Mouse (Mus musculus) liver, postnatal 0 days (tissue): Measurements from ENCODE around the gene Metap2.

ENCODE experiments used
- CTCF ChIP-seq: sonication (generic); IDR thresholded peaks from 2 replicates; pipeline ENCODE4 v1.5.1; 2016; ENCODE audit warnings: antibody characterized with exemption, low read depth
- EP300 ChIP-seq: IDR thresholded peaks from 2 replicates; pipeline ENCODE4 v1.6.1; 2016; ENCODE audit warnings: antibody characterized with exemption, low read depth, mild to moderate bottlenecking

- TF ChIP-seq EP300: no peak
- TF ChIP-seq CTCF: no peak
Measured at GRCm38 (mm10) chr10:93881918-93882317, 15.0 kb downstream of the Metap2 start.
